Mouse (Mus musculus) cerebellum, postnatal 36 days (tissue): ENCODE data around the gene Ccr1.

ENCODE experiments used
- DNase-seq, 2 experiments: peaks; one replicate each; pipeline ENCODE4 v3.0.0; 2021 to 2022; ENCODE audit warnings: mixed read lengths in 2 of 2

The Ccr1 gene

DNA sequence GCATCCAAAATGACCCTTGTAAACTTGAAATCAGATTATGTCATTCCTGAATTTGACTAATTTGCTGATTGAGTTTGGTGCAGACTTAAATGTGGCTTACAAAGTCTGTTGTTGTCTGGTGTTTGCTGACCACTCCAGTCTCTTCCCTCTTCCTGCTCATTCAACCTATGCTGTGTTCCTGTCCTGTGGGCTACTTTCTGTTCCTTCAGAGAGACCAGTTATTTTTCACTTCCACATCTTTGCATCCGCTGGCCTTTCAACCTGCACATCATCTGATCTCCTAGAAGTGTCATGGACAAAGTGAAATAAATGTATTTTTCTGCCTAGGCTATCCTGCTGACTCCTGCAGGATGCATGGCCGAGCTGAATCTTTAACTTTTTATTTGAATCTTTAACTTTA lies 14.9 kb downstream of the Ccr1 start:
- no peak for DNase-seq

DNA sequence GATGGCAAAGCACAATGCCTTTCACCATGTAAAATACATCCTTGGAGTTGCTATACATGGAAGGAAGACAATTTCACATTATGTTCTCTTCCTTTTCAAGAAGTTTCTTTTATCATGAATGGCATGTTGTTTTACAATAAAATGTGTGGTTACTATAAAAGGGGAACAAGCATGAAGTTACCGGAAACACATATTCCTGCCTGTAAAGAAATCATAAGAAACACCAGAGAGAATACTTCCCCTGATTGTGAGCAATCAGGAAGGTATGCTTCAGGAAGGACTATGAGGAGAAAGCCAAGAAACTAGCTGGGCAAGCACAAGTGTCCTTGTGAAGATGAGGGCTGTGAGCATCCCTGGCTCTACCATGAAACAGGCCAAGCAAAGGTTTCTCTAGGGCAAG lies 17.3 kb downstream of the Ccr1 start:
- no peak for DNase-seq

- no peak for DNase-seq
These were observed 19.1 kb downstream of the Ccr1 start for GRCm38 (mm10) chr9:123949432-123949831.

DNA sequence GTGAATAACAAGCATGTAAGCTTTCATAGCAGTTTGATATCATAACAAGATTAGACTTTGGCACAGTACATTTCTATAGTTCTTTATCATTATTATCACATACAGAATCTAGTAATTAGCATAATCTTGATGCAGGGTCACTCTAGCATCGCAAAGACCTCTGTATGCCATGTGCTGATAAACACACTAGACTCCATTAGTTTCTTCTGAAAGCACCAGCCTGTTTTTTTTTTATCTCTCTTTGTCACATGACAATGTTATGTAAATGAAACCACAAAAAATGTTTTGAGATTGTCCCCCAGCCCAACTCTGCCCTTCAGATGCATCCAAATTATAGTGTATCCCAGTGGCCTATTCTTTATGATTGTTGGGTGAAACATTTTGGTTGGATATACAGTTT lies 20.7 kb downstream of the Ccr1 start:
- DNase-seq, result no peak

DNA sequence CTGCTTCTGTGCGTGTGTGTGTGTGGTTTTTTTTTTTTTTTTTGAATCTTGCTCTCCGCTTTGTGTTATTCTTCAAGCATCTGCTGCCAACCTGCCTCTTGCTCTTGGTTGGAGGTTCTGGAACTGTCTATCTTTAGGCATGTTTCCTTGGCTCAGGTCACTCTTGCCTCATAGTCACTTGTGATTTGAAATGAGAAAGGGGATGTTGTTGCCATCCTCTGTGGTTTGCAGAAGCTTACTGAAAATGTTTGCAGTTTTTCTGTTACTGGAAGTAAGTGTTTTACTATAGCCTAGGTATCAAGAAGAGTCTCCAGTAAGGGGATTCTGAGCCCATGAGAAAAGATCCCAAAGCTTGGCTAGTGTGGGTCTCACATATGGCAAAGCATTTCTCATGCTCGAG lies 26.5 kb downstream of the Ccr1 start:
- DNase-seq, result no peak

GRCm38 (mm10) chr9:123941316-123941715 lies 27.2 kb downstream of the Ccr1 start:
- DNase-seq, result no peak

DNA sequence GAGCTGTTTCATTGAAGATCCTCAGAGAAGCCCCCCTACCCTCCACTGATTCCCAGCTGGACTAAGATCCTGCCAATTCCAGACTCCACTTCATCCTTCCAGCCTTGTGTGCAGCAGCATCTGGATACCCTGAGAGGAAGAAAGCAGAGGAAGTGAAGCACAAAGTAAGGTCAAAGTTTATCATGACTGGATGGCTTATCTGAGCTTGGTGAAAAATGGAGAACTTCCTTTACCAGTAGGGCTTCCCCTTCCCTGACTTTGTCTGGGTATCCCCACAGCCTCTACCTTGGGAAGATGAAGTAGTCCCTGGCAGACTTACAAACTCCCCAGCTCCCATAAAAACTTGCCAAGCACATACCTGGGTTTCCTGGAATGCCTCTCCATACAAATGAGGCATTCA lies 27.9 kb downstream of the Ccr1 start:
- no peak for DNase-seq

DNA sequence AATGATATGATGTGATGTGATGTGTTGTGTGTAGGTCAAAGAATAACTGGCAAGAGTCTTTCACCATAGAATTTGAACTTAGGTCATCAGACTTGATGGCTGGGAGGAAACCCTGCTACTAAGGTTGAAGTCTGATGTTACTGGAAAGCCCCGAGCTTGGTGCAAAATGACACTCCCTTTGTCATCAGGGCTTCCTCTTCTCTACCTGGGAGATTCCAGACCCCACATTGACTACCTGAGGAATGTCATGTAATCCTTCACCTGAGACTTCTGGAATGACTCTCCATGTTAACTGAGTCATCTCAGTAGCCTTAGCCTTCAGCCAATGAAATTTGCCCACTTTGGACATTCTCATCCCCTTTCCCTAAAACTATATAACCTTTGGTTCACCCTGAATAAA lies 28.3 kb downstream of the Ccr1 start:
- DNase-seq, result no peak

DNA sequence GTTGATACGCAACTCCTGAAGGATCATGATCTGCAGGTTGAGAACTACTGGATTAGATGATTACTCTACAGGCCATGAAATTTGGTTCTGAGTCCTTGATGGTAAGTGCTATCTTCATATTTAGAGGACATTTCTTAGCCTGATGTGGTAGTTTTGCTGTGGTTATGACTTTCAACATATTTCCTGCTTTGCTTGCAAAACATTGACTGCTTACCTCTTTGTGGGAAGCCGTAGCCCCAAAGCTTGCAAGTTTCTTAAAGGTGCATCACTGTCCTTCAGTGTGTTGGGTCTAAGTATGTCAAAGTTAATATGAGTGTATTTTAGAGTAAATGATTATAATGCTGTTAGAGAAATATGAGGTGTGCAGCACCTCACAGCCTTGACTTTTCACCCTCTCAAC lies 30.5 kb downstream of the Ccr1 start:
- DNase-seq, result no peak

- DNase-seq, result no peak
These were observed 31.8 kb downstream of the Ccr1 start for GRCm38 (mm10) chr9:123936604-123937280.

GRCm38 (mm10) chr9:123935776-123936175 lies 32.7 kb downstream of the Ccr1 start:
- no peak for DNase-seq

GRCm38 (mm10) chr9:123935346-123935745 lies 33.1 kb downstream of the Ccr1 start:
- no peak for DNase-seq

DNA sequence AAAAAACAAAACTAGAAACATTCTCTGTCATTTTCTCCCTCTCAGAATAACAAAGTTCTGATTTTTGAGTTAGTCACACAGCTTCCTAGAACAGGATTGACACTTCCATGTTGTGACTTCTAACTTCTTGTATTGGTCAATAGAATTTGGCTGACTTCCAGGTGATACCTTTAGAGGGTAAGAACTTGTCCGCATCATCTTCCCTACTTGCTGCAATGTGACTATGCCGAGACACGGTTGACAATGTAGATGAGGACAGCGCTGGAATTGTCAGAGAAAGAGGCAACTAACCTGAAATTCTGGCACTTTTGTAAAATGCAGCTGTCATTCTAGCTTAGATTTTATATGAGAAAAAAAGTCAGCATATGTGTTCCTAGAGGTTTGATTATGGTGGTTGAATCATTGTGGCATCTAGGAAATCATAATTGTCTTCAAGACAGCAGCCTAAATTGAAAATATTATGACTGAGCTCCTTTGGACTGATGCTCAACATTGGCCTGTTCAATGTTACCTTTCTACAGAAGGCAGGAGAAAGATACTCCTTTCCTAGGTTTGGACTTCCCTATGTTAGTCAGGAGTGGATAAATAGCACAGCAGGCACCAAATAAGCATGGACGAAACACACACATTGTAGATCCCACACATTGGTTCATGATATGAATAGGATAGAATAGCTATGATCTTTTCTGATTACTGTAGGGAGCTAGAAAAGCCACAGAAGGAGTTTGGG lies 34.6 kb downstream of the Ccr1 start:
- DNase-seq, result no peak

GRCm38 (mm10) chr9:123932911-123933675 lies 35.4 kb downstream of the Ccr1 start:
- no peak for DNase-seq

DNA sequence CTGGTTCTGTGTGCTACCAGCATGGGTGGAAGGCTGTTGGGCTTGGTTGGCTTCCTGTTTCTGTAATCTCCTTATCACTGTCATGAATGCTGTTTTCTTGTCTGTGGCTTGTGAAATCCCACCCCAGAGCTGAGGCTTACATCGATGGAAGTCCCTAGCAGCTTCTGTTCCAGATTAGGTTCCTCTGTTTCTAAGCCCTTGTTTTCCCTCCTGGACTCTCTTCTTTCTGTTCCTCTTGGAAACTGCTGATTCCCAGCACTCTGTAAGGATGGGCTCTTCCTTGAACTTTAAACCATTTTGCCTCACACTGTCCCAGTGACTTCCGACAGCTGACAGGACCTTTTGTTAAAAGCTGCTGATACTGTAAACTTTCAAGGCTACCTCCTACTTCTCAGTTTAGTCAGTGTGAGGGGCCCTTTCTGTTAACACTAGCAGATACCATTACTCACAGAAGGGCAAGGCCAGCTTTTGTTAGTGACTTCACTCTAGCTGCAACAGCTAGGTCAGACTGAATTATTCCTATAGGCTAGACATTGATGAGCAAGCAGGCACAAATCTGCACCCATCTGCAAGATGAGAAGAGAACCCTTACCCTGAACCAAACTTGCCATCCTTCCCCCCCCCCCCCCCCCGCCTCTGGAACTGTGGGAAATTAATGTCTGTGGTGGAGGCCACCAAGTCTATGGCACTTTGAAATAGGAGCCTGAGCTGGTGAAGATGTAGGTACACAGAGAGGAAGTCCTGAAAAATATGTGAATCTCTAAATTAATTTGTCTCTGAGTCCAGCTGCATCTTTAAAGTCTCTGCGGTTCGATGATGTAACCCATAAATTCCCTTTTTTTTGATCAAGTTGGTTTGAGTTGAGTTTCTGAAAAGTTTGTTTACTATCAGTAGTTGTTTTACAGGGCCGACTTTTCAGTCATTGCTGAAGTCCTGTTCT lies 36.5 kb downstream of the Ccr1 start:
- no peak for DNase-seq

DNA sequence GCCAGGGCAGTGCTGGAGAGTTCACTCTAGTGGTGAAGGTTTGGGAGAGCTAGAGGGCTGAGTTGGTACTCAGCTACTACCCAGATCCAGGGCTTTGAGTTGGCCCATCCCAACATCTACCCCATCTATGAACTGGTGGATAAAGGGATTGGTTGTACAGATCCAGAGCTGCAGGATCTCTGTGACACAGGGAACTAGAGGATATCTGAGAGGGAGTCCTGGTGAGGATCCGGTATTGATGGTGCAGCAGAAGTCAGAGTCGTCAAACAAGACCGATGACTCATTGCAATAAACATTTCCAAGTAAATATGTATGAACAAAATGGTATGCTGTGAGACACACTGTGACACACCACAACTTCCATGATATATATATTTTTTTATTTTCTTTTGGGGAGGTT lies 37.6 kb downstream of the Ccr1 start:
- DNase-seq, result no peak

GRCm38 (mm10) chr9:123930476-123930875 lies 38.0 kb downstream of the Ccr1 start:
- DNase-seq, result no peak

GRCm38 (mm10) chr9:123929936-123930335 lies 38.6 kb downstream of the Ccr1 start:
- no peak for DNase-seq

DNA sequence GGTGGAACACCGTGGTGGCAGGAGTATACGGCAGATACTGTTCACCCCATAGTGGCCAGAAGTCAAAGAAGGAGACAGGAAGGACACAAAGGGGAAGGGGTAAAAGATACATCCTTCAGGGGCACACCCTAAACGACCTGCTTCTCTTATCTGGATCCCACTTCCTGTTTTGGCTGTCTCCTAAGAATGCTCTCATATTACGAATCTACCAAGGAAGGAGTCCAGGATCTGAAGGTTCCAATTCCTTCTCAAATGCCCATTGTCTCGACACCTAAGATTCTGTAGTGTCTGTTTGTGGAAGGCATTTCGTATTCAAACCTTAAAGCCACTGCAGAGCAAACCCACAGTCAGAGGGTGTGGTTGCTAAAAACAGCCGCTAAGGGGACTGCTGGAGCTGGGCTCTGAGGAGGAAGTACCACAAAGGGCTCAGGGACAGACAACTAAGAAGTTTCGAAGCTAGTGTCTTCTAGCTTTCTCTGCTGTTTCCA lies 39.7 kb downstream of the Ccr1 start:
- no peak for DNase-seq

- DNase-seq, result no peak
These were observed 40.3 kb downstream of the Ccr1 start for GRCm38 (mm10) chr9:123928118-123928758.

- no peak for DNase-seq
These were observed 41.1 kb downstream of the Ccr1 start for GRCm38 (mm10) chr9:123927281-123927960.
